Mouse (Mus musculus) layer of hippocampus, adult 18-20 months (tissue): ENCODE data around the gene Podxl2. TPM values are rescaled to one million over a fixed set of nuclear protein-coding genes. Genes with fewer than 3 reads are reported as not detected.

Source experiments
- DNase-seq, 2 experiments: peaks; one replicate each; pipeline ENCODE4 v3.0.0; 2022; ENCODE audit warnings: low spot score in 2 of 2
- total RNA-seq, 2 experiments: library from RNA; stranded (reverse); gene quantifications; 2 replicates each; pipeline ENCODE4 v1.2.3; 2021

The Podxl2 gene
- total RNA-seq, 2 experiments from 2014 or later: 172 to 184 TPM

GRCm38 (mm10) chr6:88803957-88804695, 70.7 kb downstream of the Podxl2 start:
- DNase-seq: no peak

- DNase-seq: no peak
Measured at GRCm38 (mm10) chr6:88803051-88803450, 71.8 kb downstream of the Podxl2 start.

DNA sequence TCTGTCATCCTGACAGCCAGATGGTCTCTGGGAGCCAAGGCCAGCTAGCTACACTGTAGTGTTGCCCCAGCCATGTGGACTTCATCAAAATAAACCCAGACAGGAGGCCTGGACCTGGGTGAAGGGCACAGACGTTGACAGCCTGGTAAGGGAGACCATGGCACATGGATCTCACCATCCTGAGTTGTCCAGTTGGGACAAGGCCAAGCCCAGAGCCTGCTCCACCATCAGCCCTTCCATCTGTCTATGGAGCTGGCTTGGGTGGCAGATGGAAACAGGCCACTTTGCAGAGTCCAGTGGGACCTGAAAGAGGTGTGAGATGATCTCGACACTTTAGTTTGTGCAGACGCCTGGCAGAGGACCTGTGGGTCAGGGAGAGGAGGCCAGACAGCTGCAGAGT, 74.1 kb downstream of the Podxl2 start:
- DNase-seq: no peak

DNA sequence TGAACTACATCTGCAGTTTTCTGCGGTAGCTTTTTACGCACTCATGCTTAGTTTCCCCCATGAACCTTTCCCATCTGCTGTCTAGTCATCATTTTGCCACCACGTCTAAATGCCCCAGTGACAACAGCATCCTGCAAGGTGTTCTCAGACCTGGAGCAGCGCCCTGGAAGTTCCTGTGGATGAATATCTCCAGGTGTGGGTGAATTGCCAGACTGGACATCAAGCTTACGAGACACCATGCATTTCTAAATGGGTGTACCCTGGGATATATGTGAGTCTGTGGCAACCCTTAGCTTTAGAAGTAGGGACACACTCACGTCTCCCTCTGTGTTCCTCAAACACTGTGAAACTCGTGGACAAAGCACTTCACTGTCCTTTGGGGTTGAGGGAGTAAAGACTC, 74.7 kb downstream of the Podxl2 start:
- no peak for DNase-seq

- DNase-seq: no peak
Measured at GRCm38 (mm10) chr6:88794561-88794971, 80.3 kb downstream of the Podxl2 start.

DNA sequence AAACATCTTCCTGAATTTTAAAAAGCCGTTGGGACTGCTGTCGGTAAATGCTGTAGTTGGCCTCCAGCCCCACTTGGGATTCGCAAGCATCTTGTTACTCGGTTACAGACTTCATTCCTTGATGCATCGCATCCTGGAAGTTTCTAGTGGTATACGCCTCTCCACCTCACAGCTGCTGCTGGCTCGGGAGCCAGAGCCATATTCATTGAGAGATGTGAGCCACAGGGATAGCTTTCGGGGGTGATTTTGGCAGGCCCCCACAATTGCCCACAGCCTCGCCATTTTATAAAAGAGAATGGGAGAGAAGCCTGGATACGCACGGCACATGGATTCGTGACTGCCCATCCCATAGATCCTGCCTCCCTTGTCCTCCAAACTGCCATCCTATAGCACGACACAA, 81.0 kb downstream of the Podxl2 start:
- DNase-seq: no peak

- no peak for DNase-seq
Measured at GRCm38 (mm10) chr6:88793243-88793642, 81.6 kb downstream of the Podxl2 start.

Other genes with a start within 250 kb of the Podxl2 start
- under 1 TPM; 0.20 to 0.74 TPM for gene Kbtbd12, start 237.1 kb downstream of the Podxl2 start, total RNA-seq
- gene Mgll, start 150.6 kb downstream of the Podxl2 start, total RNA-seq: 100 to 1,000 TPM; 170 to 184 TPM
- gene Abtb1, start 33.1 kb downstream of the Podxl2 start, total RNA-seq: 10 to 100 TPM; 32.5 to 35.4 TPM
- 1 to 10 TPM; 5.0 to 8.8 TPM for gene Mcm2, start 23.7 kb upstream of the Podxl2 start, total RNA-seq
- gene Tpra1, start 27.2 kb upstream of the Podxl2 start, total RNA-seq: 10 to 100 TPM; 38.4 to 46.0 TPM